Mouse (Mus musculus) ES-Bruce4 (cell line): ENCODE measurements at regions not wholly inside any gene's neighbourhood (a gene's known extent, or its start where the extent isn't known, plus 50 kb on each side); places are given as distances from the start of the nearest gene placed in this dataset.

Experiments
- CTCF ChIP-seq: IDR thresholded peaks from one replicate; pipeline ENCODE4 v1.8.1; 2011; ENCODE audit warnings: low read depth, low read length
- EP300 ChIP-seq: IDR thresholded peaks from 2 replicates; pipeline ENCODE4 v1.6.1; 2011; ENCODE audit warnings: low read depth, low read length; ENCODE audit not compliant: insufficient read depth
- POLR2A ChIP-seq: IDR thresholded peaks from one replicate; pipeline ENCODE4 v1.8.1; 2011; ENCODE audit warnings: low read length; ENCODE audit not compliant: insufficient read depth

DNA sequence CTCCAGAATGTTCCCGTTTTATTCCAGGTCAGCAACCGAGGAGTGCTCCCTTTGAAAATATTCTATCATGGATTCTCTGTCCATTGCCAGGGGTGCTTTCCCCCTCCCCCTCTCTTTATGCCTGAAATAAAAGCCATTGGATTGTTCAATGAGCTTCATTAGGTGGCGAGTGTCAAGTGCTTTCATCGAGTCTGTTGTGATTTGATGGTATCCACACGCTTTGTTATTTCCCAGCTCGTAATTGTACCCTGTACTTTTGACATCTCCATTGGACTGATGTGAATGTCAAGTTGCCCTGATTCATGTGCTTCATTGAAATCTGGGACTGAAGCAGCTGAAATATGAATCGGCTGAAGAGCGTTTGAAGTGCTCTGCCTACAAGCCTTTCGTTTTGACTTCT is 333.1 kb upstream of the Nox3 start:
- TF ChIP-seq CTCF (no peak), POLR2A (no peak), EP300 (no peak)
